9 mouse cellular contexts compared by ENCODE assay signal in genomic region chr13:95805469-95806166, GRCm38 (mm10).
DNase-seq lines count a peak whose midpoint lies in the region; ATAC-seq and TF ChIP-seq lines count a peak whose summit lies in the region.
"Had no signal": no experiment of that assay in that cellular context is flagged by ENCODE, and none has a peak within 500 bp of the region (broad histone marks: within the 10 kb centered on the region; RNA-seq: fewer than 3 reads in every experiment).

No protein-coding gene starts in this region.

- WGBS in forebrain, embryonic 11.5 days, result 68% methylated on average over 13 of the region's 13 CpGs
- WGBS in forebrain, postnatal 0 days, result 75% methylated on average over 13 of the region's 13 CpGs
- WGBS in intestine, embryonic 16.5 days, result 45% methylated on average over 13 of the region's 13 CpGs
- 56% methylated on average over 13 of the region's 13 CpGs for WGBS in liver, postnatal 0 days (ENCODE audit: insufficient replicate concordance)

- H3K4me3 ChIP-seq in forebrain, embryonic 11.5 days (ENCODE audit: low read depth, low read length), result no peak overlapping the region
- no peak overlapping the region for H3K4me3 ChIP-seq in forebrain, postnatal 0 days (ENCODE audit: low read depth, low read length)
- no peak overlapping the region for H3K4me3 ChIP-seq in intestine, embryonic 16.5 days (ENCODE audit: low read length)
- no peak overlapping the region for H3K4me3 ChIP-seq in liver, postnatal 0 days (ENCODE audit: low read depth, low read length)
- H3K4me3 ChIP-seq: limb, embryonic 15.5 days had no signal

- TF ChIP-seq CTCF in forebrain, postnatal 0 days (IDR thresholded peaks at IDR 0.05; ENCODE audit: low read depth), result no peak
- TF ChIP-seq CTCF in liver, postnatal 0 days (IDR thresholded peaks at IDR 0.05; ENCODE audit: low read depth), result no peak

- no peak overlapping the region for H3K9ac ChIP-seq in forebrain, embryonic 11.5 days (ENCODE audit: low read length)
- no peak overlapping the region for H3K9ac ChIP-seq in forebrain, postnatal 0 days
- no peak overlapping the region for H3K9ac ChIP-seq in intestine, embryonic 16.5 days (ENCODE audit: low read depth, low read length)
- H3K9ac ChIP-seq in liver, postnatal 0 days (replicated peaks), result no peak overlapping the region
- H3K9ac ChIP-seq: limb, embryonic 15.5 days had no signal

- H3K36me3 ChIP-seq in forebrain, embryonic 11.5 days (ENCODE audit: control insufficient read depth, insufficient read depth, low read length), result no peaks in the 10 kb centered on the region
- no peaks in the 10 kb centered on the region for H3K36me3 ChIP-seq in forebrain, postnatal 0 days (ENCODE audit: insufficient read depth)
- no peaks in the 10 kb centered on the region for H3K36me3 ChIP-seq in intestine, embryonic 16.5 days (ENCODE audit: control insufficient read depth, insufficient read depth, low read length)
- no peaks in the 10 kb centered on the region for H3K36me3 ChIP-seq in liver, postnatal 0 days (replicated peaks; ENCODE audit: insufficient read depth, low read length)
- H3K36me3 ChIP-seq: limb, embryonic 15.5 days had no signal

- no peak for TF ChIP-seq EP300 in liver, postnatal 0 days (IDR thresholded peaks at IDR 0.05; ENCODE audit: low read depth)

- H3K4me1 ChIP-seq in forebrain, embryonic 11.5 days (replicated peaks; ENCODE audit: control insufficient read depth, insufficient read depth, low read length), result peaks cover 5% of the 10 kb centered on the region; the same call in 1 of the 2 replicates
- peaks cover 5% of the 10 kb centered on the region; the same call in 1 of the 2 replicates for H3K4me1 ChIP-seq in forebrain, postnatal 0 days (ENCODE audit: insufficient read depth)
- peaks cover 4% of the 10 kb centered on the region; the same call in 1 of the 2 replicates for H3K4me1 ChIP-seq in intestine, embryonic 16.5 days (ENCODE audit: control insufficient read depth, insufficient read depth, low read length)
- peaks cover 7% of the 10 kb centered on the region; the same call in 1 of the 2 replicates for H3K4me1 ChIP-seq in liver, postnatal 0 days (ENCODE audit: insufficient read depth)

- H3K9me3 ChIP-seq in forebrain, embryonic 11.5 days (ENCODE audit: control insufficient read depth, low read length), result no peaks in the 10 kb centered on the region
- H3K9me3 ChIP-seq in forebrain, postnatal 0 days (ENCODE audit: low read length), result no peaks in the 10 kb centered on the region
- H3K9me3 ChIP-seq in intestine, embryonic 16.5 days (ENCODE audit: control insufficient read depth, low read length), result no peaks in the 10 kb centered on the region
- H3K9me3 ChIP-seq in liver, postnatal 0 days (ENCODE audit: low read length), result no peaks in the 10 kb centered on the region
- H3K9me3 ChIP-seq: limb, embryonic 15.5 days had no signal

- no peak overlapping the region for H3K27ac ChIP-seq in forebrain, embryonic 11.5 days (ENCODE audit: low read depth, low read length)
- no peak overlapping the region for H3K27ac ChIP-seq in forebrain, postnatal 0 days (ENCODE audit: low read depth, low read length)
- H3K27ac ChIP-seq in intestine, embryonic 16.5 days (ENCODE audit: low read length), result no peak overlapping the region
- H3K27ac ChIP-seq in liver, postnatal 0 days (ENCODE audit: low read depth), result peak overlapping the region; percentile 59
- H3K27ac ChIP-seq: limb, embryonic 15.5 days had no signal

- DNase-seq in forebrain, embryonic 11.5 days (ENCODE audit: low spot score), result peak; percentile 57
- no peak for DNase-seq in forebrain, postnatal 0 days
- DNase-seq in embryo, embryonic 10 days (ENCODE audit: low spot score), result peak; percentile 71
- peak; percentile 68 for DNase-seq in liver, postnatal 0 days
- DNase-seq in spleen, postnatal 14 days (ENCODE audit: low spot score in 2 of 2), result no peak
- no peak for DNase-seq in frontal cortex, postnatal 14 days (ENCODE audit: low spot score in 2 of 2)
- DNase-seq in cerebellum, adult 11-12 months, result no peak

- no peaks in the 10 kb centered on the region for H3K27me3 ChIP-seq in forebrain, embryonic 11.5 days (ENCODE audit: control insufficient read depth, insufficient read depth, low read length)
- H3K27me3 ChIP-seq in forebrain, postnatal 0 days (ENCODE audit: insufficient read depth, low read length), result no peaks in the 10 kb centered on the region
- no peaks in the 10 kb centered on the region for H3K27me3 ChIP-seq in intestine, embryonic 16.5 days (replicated peaks; ENCODE audit: control insufficient read depth, insufficient read depth, low read length)
- no peaks in the 10 kb centered on the region for H3K27me3 ChIP-seq in liver, postnatal 0 days (ENCODE audit: insufficient read depth, low read length)
- H3K27me3 ChIP-seq: limb, embryonic 15.5 days had no signal

- no peak overlapping the region for H3K4me2 ChIP-seq in forebrain, embryonic 11.5 days (ENCODE audit: low read depth, low read length, severe bottlenecking)
- H3K4me2 ChIP-seq in forebrain, postnatal 0 days (ENCODE audit: low read depth), result no peak overlapping the region
- H3K4me2 ChIP-seq in intestine, embryonic 16.5 days (ENCODE audit: low read depth, low read length), result no peak overlapping the region
- H3K4me2 ChIP-seq in liver, postnatal 0 days (ENCODE audit: low read depth, low read length), result no peak overlapping the region
- H3K4me2 ChIP-seq: limb, embryonic 15.5 days had no signal

- ATAC-seq in forebrain, embryonic 11.5 days (replicated peaks; ENCODE audit: low FRiP score), result no peak
- ATAC-seq in forebrain, postnatal 0 days, result no peak
- peak; percentile 90 for ATAC-seq in intestine, embryonic 16.5 days
- peak; percentile 94 for ATAC-seq in liver, postnatal 0 days

Comparison
In these comparisons a context has a peak if more than half of its experiments do, and no peak if none do; other contexts are left out.
1. DNase-seq: peak in forebrain, embryonic 11.5 days (single experiment), embryo, embryonic 10 days (single experiment) and liver, postnatal 0 days (single experiment); none in forebrain, postnatal 0 days (single experiment), spleen, postnatal 14 days (0 of 2), frontal cortex, postnatal 14 days (0 of 2) and cerebellum, adult 11-12 months (single experiment).
2. ATAC-seq: peak in intestine, embryonic 16.5 days (single experiment) and liver, postnatal 0 days (single experiment); none in forebrain, embryonic 11.5 days (single experiment) and forebrain, postnatal 0 days (single experiment).